Mouse (Mus musculus): Measurements from ENCODE around the gene Ttc7b.

The Ttc7b gene

DNA sequence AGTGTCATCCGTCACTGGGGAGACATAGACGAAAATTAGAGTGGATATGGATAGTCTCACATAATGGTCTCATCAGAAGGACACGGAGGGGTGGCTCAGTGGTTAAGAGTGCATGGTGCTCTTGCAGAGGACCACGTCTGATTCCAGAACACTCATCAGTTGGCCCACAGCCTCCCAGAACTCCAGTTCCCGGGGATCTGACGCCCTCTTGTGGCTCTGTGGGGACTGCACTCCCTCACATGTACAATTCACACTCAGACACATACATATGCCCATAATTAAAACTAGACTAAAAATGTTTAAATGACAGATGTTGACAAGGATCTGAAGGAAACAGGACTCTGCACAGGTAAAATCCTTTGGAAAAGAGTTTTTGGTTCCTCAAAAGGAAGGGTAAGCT is 34.4 kb downstream of the Ttc7b start:
- peak in 1 of 2 experiments; percentile 55 for DNase-seq

DNA sequence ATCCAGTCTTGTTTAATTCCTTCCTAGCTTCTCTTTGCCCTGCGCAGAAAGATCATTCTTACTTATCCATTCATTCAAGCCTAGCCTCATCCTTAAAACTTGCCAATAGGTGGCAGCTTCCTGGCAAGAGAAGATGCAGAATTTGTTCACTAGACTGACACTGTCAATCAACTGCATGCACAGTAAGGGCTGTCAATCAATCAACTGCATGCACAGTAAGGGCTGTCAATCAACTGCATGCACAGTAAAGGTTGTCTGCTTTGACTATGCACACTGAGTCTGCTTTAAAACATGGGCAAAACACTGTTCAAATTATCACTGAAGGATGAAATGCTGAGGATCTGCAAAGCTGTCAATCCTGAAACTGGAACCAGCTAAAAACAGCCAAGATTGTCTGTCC is 37.6 kb downstream of the Ttc7b start:
- no peak for DNase-seq

DNA sequence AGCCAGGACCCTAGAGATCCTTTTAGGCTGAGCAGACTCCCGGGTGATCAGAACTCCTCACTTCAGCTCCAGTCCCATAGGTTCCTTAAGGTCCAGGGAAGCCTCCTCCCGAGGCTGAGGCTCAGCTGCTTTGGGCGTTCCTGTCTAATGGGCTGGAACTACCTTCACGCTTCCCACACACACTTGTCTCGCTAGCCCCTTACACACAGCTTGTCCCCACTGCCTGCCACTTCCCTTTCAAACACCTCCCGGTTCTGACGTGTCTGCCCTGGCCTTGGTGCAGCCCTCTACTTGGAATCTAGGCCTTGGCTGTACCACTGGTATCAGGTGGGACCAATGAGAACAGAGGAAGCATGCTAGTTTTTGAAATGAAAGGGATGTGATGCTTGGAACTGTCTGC is 38.4 kb downstream of the Ttc7b start:
- no peak for DNase-seq

DNA sequence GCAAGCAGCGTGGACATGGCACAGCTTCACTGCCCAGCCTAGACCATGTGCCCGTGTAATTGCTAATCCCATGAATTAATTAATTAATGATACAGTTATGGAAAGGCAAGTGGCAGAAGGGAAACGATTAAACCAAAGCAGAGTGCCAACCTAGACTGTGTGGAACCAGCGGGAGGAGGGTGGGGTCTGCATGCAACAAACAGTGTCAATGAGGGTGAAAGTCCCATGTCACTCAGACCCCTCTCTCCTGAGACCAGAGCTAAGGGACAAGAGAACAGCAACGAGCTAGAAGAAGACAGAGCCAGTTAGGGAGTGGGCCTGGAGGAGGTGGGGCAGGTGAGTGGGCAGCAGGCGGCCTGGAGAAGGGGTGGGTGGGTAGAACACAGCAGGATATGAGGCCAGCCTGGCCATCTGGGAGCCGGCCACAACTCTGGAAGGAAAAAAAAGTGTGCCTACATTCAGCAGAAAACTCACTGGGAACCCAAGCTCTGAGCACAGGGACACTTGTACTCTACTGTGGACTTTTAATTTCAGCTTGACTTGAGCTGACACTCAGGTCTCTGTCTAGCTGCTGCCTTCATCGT is 39.1 kb downstream of the Ttc7b start:
- no peak for DNase-seq

DNA sequence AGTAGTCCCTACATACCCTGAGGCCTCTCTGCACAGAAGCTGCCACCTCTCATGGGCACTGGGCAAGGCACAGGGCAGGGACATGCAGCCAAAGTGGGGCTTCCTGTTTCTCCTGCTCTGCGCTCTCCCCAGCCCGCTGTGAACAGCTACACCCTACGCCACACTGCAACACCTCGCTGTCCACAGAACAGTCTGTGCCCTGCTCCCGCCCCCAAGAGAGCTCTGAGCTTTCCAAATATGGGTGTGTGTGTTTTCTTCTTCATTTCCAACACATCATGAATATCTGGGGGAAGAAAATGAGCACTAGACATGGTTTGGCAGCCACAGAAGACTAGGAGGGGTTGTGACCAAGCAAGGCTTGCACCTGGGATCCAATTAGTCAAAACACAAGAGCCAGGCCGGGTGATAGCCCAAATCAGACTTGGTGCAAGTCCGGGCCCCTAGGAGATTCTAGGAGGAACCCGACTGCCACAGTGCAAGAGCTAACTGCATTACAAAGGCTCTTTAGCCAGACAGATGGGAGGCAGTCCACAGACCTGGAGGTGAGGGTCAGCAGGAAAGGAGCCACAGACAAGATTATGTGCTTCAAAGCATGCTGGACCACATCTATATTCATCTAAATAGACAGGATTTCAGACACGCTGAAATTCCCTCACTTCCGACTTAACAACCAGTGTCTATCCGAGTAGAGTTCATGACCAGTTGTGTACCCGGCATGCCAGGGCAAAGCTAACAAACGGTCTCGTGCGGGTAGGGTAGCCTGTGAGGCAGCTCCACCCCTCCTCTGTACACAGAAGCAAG is 39.8 kb downstream of the Ttc7b start:
- DNase-seq, result no peak

DNA sequence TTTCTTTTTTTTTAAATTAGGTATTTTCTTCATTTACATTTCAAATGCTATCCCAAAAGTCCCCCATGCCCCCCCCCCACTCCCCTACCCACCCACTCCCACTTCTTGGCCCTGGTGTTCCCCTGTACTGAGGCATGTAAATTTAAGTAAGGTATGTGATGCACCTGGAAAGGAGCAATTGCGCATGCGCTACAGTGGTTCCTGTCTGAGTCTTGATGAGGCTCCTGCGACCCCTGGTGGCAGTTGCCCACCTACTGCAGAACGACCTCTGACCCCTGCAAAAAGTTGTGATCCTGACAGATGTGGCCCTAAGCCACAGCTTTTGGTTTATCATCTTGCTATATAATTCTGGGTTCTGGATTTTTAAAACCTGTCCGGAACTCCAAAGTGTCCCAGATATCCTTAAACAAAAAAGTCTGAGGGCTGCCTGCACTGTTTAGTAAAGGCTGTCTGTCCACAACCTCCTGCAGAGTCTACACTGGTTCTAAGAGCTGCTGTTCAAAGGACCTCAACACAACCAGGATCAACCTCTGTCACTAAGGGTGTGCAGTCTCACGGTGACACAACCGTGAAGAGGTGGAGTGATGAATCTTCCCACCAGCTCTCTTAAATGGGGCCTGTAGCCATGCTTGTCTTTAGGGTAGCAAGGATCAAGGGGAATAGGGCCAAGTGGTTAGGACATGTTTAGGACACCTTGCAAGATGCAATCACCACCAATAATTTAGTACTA is 40.6 kb downstream of the Ttc7b start:
- DNase-seq, result peak; percentile 59 to 86

DNA sequence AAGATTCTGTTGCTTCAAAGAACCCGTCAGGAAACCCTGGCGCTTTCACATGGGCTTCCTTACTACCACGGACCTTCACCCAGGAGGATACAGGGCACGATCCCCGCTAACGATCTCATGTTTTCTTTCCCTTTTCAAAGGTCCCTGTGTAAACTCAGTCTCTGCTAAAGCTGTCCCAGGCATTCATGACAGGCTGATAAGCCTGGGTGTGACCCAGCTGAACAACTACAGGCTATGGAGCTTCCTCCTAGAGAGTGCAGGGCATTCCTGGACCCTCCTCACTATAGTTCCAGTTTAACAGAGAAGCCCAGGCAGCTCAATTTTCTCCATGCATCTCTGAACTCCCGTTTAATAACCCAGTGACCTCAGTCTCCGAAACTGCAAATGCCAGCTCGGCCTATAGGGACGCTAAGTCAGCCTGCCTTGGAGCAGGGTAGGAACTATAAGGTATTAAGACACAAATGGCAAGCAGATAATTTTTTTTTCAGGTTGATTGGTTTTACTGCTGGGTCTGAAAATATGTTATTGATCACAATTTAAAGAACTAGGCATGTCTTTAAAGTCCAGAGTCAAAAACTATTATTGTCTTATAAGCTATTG is 41.3 kb downstream of the Ttc7b start:
- DNase-seq, result no peak

DNA sequence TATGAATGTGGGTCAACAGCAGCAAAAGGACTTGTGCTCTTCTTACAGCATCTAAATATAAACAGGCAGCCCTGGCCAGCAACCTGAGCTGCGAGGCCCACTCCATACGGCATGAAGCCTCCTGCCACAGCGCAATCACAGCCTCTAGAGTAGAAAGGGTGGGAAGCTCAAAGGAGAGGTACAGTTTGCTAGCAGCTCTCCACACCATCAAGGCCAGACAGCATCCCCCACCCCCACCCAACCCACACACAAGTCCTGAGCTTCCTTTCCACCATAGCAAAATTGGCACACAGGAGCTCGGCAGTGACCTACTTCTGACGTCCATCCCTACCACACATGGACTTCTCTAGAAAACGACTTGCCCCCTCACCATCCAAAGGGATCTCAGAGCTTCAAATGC is 42.0 kb downstream of the Ttc7b start:
- no peak for DNase-seq

DNA sequence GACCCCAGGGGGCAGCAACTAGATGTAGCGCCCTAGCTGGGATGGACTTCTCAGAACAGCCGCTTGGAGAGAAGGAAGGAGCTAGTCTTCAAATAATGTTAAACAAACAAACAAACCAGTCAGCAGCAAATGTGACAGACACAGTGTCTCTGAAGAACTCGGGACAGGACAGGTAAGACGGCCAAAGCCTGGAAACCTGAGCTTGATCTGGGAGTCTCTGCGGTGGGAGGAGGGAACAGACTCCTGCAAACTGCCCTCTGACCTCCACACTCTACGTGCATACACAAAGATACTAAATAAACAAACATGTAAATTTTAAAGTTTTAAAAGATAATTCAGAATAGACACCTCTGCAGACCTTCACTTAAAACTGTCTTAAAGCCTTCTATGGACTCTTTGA is 42.5 kb downstream of the Ttc7b start:
- DNase-seq, result no peak

DNA sequence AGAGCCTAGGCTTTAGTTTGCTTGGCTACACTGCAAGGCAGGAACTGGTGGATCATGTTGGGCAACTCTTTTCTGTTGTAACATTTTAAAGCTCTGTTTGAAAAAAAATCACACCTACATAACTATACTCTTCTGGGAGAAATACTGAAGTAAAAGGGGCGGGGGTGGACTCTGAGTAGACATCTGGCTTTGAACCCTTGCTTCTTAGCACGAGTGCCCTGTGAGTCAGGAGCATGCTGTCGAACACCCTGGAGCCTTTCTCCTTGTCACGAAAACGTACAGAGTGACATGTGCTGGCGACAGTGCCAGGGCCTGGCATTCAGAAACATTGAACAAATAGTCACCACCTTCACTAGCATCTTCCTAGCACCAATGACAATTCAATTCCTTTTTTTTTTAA is 43.2 kb downstream of the Ttc7b start:
- no peak for DNase-seq

DNA sequence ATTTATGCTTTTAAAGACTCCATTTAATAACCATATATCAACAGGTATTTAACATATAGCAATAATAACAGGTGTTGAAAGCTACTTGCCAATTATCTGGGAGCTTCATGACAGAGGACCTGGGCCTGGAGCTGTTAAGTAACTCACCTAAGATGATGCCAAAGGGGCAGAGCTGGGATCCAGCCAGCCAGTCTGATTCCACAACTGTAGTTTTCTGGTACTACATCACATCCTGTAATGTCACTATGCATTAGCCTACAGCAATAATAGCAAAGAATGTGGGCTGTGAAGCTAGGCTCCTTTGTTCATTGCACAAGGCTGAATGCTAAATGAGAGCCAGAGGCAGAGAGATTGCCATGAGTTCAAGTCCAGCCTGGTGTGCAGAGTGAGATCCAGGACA is 44.3 kb downstream of the Ttc7b start:
- no peak for DNase-seq

DNA sequence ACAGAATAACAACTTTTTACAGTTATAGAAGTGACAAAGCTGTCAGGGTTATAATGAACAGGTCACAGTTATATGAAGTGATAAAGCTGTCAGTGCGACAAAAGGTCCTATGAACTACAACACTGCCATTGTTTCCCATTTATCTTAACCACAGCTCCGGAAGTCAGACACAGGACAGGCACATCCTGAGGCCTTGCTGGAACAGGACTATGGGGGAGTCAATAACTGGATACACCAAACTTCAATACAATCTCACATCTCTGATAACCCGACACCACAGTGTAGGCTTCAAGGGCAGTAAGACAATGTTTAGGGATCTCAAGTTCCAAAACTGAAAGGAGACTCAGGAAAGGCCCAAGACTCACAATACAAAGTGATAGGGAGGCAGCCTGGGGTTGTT is 45.1 kb downstream of the Ttc7b start:
- no peak for DNase-seq

DNA sequence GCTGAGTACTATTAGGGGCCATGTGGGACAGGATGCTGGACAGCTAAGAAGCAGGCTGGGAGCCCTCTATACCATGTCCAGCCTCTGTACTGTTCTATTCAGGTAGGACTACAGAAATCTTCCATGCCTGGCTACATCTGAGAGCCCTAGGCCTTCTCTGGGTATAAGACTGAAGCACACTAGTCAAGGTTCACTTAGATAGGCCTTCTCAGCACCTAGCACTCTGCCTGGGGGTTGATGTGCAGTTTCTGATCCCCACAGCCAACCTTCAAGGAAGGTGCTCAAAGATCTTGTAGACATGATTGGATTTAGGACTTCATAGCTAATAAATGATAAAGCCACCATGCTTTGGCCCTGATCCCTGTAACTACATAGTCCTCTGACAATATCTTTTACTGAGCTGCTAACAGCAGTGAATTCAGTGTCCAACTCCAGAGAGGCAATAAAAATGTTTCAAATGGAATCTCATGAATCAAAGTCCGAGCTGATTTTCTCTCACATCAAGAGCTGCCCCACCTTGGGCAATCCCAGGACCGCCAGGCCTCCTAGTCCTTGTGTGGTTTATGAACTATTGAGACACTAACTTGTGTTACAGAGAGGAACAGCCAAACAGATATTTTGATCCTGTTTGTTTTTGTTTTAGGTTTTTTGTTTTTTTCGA is 45.8 kb downstream of the Ttc7b start:
- no peak for DNase-seq

DNA sequence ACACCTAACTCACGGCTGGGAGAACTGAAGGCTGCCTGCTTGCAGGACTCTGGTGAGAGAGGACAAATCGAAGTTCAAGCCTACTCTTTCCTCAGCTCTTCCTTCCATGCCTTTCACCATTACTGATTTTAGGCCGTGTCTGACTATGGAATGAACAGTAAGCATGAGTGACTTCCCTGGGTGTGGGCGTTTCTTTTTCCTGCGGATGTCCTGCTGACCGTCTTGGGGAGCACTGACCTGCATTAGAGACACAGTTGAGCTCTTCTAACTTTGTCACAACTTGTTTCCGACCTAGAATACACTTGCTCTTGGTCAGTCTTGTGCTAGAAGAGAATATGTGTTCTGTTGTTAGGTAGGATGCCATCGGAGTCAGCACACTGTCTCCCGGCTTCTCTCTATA is 50.3 kb downstream of the Ttc7b start:
- DNase-seq, result peak; percentile 29 to 42

DNA sequence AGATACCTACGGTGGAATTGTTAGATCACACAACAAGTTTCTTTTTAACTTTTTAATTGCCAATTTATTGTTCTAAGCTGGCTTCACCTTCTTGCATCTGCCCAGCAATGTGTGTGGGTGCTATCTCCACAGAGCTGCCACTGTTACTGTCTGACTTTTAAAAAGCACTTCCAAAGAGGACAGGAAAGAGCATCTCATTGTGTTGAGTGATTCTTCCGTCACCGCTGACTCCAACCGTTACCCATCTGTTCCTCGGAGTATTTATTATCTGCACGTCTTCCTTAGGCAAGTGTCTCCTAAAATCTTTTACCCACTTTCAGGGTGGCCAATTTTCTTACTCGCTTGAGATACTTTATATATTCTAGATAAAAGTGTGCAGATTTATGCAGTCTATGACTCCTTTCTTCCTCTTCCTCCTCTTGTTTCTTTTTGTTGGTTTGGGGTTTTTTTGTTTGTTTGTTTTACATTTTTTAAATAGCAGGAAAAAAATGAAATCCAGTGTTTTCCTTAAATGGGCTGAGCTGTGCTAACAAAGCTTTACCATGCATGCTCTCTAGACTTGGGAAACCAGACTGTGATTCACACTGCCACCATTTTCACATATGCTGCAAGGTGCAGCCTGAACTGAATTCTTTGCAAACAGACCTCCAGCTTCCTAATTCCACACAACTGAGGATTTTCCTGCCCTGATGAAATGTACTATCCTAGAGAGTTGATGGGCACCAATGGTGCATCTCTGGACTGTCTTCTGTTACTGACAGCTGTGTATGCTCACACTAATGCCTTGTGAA is 50.9 kb downstream of the Ttc7b start:
- DNase-seq, result no peak

DNA sequence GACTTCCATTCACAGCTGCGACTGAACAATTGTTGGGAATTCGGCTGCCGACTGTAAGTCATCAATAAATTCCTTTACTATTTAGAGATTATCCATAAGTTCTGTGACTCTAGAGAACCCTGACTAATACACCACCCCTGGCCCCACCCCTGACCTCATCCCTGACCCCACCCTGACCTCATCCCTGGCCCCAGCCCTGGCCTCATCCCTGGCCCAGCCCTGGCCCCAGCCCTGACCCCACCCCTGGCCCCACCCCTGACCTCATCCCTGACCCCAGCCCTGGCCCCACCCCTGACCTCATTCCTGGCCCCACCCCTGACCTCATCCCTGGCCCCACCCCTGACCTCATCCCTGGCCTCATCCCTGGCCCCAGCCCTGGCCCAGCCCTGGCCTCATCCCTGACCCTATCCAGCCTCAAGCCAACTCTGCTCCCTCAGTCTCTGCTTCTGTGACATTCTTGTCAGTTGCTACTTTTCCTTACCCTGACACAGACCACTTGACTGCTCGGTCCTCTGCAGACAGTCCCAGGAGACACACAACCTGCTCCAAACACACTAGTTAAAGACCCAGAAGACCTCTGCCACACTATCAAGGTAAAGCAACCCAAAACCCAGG is 55.4 kb downstream of the Ttc7b start:
- DNase-seq, result no peak

DNA sequence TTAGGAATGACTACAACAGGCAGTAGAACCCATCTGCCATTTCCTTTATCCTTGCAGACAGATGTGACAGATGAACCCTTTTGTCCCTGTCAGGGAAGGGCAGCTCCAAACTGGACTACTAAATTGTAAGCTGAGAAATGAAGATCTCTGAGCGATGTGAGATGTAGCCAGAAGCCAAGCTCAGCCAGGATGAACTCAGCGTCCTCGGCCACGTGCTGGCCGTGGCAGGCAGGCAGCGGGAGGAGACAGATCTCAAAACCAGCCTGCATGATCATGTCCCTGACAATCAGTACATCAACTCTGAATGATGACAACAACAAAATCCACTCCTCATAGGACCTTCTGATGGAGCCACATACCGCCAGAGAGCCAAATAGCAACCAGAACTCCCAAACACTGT is 62.9 kb downstream of the Ttc7b start:
- no peak for DNase-seq

DNA sequence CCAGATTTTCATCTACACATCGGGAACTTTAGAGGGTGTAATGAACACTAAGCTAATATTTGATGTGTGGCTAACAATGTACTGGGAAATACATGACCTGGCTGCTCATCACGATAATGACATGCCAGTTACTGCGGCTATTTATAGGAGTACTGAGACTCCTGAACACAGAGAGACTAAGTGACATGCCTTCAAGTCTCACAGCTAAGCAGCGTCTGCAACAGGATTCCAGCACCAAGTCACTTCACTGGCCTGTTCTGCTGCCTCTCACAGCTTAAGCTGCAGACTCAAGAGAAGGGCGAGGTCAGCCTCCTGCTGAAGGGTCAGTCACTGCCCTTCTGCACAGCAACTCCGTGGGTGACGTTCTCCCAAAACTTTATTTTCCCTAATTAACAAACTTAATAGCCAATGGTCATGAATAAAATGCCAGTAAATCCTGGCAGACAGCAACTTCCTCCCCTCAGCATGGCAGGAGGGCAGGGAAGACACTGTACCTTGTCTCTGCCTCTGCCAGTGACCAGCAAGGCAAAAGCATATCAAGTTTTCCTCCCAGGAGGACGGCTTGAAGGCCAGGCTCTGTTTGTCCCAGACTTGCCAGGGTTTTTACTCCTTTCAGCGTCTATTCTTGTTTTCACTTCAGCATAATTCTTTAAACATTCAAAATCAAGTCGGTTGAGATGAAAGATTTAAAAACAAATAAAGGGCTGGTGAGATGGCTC is 64.2 kb downstream of the Ttc7b start:
- no peak for DNase-seq

DNA sequence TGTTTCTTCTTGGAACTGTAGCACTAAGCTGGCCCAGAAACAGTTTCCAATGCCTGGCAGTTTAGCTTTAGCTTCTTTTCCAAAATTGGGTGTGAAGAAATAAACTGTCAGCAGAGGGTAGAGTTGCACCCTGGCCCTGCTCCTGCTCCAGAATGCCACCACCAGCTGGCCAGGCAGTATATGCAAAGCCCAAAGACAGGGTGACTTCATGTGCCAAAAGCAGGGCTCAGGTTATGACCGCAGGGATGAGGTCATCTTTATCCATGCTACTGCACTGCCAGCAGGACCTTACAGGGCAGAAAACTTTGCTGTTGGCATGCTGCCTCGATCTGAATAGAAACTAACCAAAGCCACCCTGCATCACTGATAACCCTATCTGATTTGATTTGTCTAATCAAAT is 65.2 kb downstream of the Ttc7b start:
- DNase-seq, result peak in 1 of 2 experiments; percentile 13

DNA sequence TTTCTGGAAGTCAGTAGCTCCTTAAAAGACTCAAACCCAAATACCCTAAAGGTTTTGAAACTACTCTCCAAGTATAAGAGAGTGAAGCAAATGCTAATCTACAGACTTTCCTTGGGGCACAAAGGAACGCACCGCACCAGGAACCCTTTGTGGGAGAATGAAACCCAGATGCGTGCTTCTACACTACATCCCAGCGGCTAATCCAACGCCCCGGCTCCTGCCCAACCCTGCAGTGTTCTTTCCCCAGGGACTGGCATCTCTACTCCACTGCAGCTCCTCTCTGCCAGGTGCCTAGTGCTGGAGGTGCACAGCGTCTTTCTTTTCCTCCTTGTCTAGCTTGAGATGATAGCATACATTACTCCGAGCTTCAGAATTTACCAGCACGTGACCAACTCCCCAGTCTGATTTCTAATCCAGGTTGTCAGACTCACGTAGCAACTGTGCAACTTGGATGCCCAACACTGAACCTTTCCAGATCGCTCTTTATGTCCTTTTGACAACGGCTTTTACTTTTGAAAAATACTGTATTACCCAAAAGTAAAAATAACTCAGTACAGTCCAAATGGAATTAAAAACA is 72.8 kb downstream of the Ttc7b start:
- no peak for DNase-seq

DNA sequence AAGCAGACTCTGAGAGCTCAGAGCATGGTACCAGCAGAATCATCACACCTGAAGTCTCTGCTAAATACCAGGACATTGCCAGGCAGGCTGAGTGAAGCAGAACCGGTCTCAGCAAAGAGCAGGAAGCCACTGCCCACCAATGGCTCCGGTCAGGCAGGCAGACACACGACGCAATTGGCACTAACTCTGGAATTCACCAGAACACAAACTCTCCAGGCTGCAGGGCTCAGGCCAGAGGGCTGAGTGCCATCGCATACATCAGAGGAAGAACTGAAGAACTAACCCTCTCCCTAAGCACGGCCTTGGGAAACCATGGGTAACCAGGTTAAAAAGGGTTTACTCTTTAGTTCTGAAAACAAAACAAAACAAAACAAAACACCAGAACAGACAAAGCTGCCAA is 73.5 kb downstream of the Ttc7b start:
- peak; percentile 25 for DNase-seq
